Mouse (Mus musculus) gastrocnemius, adult 18-20 months (tissue): ENCODE data around the gene Gm16181. TPM values are rescaled to one million over a fixed set of nuclear protein-coding genes. Genes with fewer than 3 reads are reported as not detected.

ENCODE experiments used
- DNase-seq: peaks from one replicate; pipeline ENCODE4 v3.0.0; 2021; ENCODE audit warnings: low spot score
- total RNA-seq, 2 experiments: library from RNA; stranded (reverse); gene quantifications; 2 replicates each; pipeline ENCODE4 v1.2.3; 2021

The Gm16181 gene
- total RNA-seq, 2 experiments from 2014 or later: not detected

DNA sequence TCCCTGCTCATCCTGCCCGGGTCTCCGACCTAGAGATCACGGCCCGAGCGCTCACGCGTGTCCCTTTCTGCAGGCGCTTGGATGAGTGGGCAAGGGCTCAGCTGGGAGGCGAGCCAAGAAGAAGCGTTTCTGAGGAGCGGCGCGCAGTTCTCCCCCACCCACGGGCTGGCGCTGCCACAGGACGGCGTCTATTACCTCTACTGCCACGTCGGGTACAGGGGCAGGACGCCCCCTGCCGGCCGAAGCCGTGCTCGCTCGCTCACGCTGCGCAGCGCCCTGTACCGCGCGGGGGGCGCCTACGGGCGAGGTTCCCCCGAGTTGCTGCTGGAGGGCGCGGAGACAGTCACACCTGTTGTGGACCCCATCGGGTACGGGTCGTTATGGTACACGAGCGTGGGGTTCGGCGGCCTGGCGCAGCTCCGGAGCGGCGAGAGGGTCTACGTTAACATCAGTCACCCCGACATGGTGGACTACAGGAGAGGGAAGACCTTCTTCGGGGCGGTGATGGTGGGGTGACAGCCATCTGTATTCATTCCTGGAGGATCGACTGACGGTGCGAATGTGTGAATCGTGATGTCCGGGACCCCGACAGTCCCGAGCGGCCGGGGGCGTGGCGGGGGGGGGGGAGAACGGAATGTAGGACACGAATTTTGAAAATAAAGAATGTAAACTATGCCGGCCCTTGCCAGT is 24.9 kb upstream of the Gm16181 start:
- DNase-seq: peak; percentile 70

DNA sequence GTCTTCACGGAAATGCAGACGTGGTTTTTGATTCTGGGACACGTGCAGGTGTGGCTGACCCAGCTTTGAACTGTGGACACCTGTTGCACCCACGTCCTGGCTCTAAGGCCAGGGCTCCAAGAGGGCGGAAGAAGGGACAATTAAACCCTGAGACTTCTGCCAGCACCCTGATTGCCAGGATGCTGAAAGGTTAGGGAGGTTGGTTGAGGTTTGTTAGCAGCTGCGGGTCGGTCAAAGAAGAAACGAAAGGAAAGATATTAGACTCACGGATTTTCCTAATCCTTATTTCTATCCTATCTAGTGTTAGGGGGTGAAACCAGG is 24.4 kb upstream of the Gm16181 start:
- DNase-seq: no peak

DNA sequence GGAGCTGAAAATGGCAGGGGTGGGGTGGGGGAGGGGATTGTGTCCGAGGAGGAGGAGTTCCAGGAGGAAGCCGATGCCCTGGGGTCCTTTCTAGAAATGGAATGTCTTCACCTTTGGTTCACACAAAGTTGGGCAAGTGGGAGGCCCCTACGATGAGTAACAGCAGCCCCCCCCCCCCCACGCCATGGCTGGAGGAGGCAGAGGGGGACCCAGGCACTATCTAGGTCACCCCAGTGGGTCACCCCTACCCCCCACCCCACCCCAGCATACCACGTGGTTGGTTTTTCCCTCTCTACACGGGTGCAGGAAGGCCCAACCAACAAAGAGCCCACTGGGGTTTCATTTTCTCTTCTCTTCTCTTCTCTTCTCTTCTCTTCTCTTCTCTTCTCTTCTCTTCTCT is 23.5 kb upstream of the Gm16181 start:
- no peak for DNase-seq

GRCm38 (mm10) chr17:35198029-35198428 is 22.6 kb upstream of the Gm16181 start:
- no peak for DNase-seq

GRCm38 (mm10) chr17:35198946-35199345 is 21.7 kb upstream of the Gm16181 start:
- no peak for DNase-seq

DNA sequence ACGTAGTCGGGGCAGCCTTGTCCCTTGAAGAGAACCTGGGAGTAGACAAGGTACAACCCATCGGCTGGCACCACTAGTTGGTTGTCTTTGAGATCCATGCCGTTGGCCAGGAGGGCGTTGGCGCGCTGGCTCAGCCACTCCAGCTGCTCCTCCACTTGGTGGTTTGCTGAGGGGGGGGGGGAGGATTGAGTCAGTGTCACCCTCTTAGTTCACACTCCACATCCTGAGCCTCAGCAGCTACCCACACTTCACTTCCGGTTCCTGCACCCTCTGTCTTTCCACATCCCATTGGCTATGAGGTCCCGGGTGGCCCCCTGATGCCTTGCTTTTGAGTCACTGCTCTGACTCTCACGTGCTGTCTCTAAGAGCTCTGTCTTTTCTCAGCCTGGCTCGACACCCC is 20.2 kb upstream of the Gm16181 start:
- DNase-seq: no peak

- no peak for DNase-seq
Measured at GRCm38 (mm10) chr17:35201128-35201527, 19.5 kb upstream of the Gm16181 start.

- peak; percentile 64 for DNase-seq
Measured at GRCm38 (mm10) chr17:35201787-35202186, 18.8 kb upstream of the Gm16181 start, which contains the start of gene Tnf. TSS of gene Tnf (minus strand) at chr17:35202007.

GRCm38 (mm10) chr17:35202442-35202841 is 18.2 kb upstream of the Gm16181 start:
- no peak for DNase-seq

DNA sequence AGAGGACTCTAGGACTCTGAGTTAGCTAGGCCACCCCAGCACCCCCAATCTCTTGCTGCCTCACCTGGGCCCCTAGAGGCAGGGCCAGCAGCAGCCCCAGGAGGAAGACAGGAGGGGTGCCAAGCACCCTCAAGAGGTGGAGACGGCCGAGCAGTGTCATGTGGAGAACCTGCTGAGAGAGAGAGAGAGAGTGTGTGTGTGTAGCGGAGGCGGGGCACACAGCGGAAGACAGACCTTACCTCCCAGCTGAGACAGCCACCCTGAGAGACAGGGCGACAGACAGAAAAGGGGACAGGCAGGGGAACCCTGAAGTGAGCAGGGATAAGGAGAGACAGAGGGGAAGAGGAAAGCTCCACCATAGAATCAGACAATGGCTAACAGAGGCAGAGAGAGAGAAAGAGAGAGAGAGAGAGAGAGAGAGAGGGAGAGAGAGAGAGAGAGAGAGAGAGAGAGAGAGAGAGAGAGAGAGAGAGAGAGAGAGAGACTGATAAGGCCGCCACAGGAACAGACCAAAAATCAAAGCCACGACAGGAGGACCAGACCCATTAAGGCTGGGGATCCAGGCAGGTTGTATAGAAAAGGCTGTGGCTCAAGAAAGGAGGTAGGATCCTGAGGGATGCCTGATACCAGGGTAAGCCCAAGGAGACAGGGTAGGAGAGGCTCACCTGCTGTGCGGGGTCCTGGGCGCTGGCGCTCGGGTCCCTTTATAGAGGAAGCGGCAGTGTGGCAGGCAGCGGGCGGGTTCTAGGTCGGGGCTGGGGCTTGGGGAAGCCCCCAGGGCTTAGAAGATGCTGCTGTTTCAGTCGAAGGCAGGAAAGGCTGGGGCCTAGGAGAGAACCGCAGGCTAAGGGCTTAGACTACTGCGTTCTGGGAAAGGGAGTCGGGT is 15.9 kb upstream of the Gm16181 start, which contains the start of gene Lta:
Gene Lta (minus strand): TSS at position 858 of the 886 bp plus-strand sequence.
- DNase-seq: no peak

GRCm38 (mm10) chr17:35205380-35205769 is 15.3 kb upstream of the Gm16181 start:
- no peak for DNase-seq

DNA sequence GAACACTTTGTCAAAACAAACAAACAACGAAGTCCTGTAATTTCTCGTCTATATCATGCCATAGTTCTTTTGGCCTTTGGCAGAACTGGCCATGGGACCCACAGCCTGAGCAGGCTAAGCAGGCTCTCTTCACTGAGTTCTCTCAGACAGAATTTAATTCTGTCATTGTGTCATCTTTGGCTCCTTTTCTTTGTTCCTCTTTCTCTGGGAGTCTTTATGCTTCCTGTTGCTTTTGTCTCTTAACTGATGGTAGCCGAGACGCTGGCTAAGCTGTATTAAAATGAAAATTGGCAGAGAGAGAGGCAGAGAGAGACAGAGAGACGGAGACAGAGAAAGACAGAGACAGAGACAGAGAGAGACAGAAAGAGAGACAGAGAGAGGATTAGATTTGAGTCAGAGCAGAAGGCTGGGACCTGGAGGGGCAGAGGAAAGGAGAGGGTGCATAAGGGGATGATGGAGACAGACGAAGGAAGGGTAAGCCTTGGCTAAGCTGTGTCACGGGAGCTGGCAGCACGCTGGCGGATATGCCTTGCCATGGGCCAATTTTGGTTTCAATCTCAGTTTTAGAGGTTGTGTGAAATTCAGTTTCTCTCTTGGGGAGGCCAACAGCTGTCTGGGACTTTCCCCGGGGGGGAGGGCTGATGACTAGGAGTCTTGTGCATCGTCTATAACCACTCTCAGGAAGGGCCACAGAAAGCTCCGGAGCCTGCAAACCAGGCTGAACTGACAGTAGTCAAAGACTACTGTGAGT is 10.7 kb upstream of the Gm16181 start:
- DNase-seq: no peak

- no peak for DNase-seq
Measured at GRCm38 (mm10) chr17:35210593-35210992, 10.0 kb upstream of the Gm16181 start.

DNA sequence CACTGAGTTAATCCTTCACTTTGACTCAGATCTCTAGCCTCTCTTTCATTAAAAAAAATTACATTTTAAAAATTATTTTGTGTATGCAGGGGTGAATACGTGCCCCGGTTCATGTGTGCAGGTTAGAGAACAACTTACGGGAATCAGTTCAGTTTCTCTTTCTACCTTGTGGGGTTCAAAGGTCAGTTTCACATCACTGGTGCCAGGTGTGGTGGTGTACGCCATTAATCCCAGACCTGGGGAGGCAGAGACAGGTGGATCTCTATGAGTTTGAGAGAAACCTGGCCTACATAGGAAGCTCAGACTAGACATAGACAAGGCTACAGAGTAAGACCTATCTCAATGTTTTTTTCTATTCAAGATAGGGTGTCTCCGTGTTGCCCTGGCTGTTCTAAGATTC is 7.6 kb upstream of the Gm16181 start:
- DNase-seq: no peak

DNA sequence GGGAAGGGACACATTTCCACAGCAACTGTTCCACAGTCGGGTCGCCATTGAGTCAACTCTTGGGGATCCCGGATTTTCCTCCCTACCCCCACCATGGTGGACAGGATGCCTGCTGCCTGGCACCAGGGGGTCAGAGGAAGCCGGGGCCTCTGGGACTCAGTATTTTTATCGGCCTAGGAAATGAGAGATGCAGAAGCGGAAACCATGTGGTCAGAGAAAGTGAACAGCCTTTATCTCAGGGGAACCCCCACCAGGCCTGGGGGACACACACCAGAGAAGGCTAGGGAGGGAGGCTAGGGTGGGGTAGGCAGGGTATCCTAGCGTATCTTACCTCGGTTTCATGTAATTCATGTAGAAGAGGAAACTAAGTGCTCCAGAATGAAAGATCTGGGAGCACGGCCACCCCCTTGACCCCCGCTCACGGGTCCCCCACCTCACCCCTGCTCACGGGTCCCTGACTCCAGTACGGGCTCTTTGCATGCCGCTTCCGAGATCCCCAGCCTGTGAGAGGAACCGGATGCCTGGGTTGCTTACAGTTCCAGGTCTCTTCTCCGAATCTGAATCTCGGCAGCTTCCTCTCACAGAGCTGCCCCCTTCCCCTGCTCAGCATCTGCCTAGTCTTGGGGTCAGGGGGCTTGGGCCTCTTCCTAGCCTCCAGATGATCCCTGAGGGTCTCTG is 2.0 kb upstream of the Gm16181 start:
- no peak for DNase-seq

DNA sequence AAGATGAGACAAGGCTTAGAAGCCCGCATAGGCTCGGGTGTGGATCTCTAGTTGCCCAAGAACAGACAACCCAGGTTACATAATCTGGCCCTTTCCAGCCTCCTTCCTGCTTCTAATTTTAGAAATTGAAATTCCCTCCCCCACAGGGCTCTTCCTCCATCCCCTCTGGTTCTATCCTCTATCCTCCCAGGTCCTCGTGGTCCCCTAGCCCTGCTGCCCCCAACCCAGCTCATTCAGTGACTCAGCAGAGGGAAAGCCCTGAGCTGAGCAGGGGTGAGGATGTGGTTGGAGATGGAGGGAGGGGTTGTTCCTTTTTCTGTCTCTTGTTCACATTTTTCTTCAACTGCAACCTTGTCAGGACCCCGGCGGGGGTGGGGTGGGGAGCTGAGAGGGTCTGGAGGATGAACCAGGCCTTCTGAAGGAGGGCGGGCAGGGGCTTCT is 1.0 kb upstream of the Gm16181 start:
- no peak for DNase-seq

DNA sequence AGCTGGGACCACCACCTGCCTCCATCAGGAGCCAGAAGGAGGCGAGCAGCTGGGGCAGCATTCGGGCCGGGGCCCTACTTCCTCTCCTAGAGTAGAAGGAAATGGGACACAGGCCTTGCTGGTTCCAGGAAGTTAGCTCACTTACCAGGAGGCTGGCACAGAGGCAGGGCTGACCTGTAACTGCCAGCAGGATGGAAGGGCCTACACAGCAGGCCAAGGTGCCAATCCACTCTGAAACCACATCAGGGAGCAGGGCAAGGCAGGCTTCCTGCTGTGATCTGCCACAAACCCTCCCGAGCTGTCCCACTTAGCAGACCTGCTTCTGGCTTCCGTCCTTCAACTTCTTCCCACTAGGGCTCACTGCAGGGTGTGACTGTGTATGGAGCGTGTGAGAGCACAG is 1.7 kb downstream of the Gm16181 start:
- no peak for DNase-seq

GRCm38 (mm10) chr17:35224641-35225040 is 4.0 kb downstream of the Gm16181 start:
- no peak for DNase-seq

DNA sequence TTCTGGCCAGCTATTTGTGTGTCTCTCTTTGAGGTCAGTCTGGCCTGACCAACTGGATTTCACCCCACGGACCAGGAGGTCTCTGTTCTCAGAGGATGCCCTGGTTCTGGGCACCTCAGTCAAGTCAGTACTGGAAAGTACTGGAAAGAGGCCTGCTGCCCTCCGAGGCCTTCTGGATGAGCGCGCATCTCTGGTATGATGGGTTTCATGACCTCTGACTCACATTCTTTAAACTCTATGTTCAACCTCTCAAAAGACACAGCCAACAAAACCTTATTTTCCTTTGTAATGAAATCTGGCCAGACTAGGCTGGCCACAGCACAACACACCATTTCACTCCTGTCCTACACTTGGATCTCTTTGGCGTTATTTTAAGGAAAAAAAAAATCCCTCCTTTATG is 4.8 kb downstream of the Gm16181 start:
- no peak for DNase-seq

DNA sequence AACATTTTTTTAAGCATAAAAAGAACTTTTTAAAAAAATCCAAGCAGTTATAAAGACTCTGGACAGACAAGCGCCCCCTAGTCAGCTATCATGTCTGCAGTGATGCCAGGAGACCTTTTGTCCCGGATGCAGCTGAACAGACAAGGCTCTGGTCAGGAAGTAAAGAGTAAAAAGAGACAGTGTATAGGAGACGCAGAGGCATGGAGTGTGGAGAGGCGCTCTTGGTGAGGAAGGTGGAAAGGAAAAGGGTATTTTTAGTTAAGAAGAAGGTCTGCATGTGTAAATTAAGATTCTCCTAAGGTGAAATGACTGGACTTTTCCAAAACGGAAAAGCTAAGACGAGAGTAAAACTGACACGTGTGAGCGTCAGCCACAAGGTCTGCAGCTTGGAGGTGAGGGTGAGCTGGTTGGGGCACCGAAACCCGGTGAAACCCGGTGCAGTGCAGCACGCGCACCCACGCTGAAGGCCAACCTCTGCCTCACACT is 6.0 kb downstream of the Gm16181 start:
- no peak for DNase-seq

- DNase-seq: no peak
Measured at GRCm38 (mm10) chr17:35231022-35231421, 10.4 kb downstream of the Gm16181 start.
